8 mouse cellular contexts compared by ENCODE assay signal in the genomic region with DNA sequence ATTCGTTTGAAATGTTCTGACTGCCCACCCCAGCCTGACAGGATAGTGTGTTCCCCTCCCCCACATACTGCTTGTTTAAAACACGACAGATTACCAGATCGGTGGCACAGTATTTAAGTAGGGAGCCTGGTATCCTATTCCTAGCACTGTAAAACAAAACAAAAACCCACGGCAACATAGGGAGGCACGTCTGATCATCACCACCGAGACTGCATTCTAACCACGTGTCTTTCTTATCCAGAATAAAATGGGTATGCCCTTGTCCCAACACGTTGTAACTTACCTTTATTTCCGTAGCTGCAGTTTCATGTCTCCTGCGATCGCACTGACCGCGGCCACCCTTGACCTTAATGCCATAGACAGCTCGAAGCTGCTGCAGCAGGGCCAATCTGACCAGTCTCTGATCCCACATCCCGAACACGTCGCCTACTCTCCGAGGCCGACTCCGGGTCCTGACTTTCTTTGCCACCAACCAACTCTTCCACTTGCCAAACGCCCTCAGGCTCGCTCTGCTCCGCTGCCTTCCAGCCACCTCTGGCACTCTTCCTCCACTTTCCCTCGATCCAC. TPM values are rescaled to one million over a fixed set of nuclear protein-coding genes. Genes with fewer than 3 reads are reported as not detected.
DNase-seq lines count a peak whose midpoint lies in the region; ATAC-seq and TF ChIP-seq lines count a peak whose summit lies in the region.

No protein-coding gene starts in this region.

- H3K27ac ChIP-seq in heart, embryonic 13.5 days (replicated peaks) = peak overlapping the region; percentile 89
- peak overlapping the region; percentile 91 for H3K27ac ChIP-seq in embryonic facial prominence, embryonic 15.5 days (replicated peaks)
- peak overlapping the region; percentile 91 for H3K27ac ChIP-seq in kidney, embryonic 15.5 days
- no peak overlapping the region for H3K27ac ChIP-seq in midbrain, embryonic 15.5 days

- ATAC-seq in heart, embryonic 13.5 days (ENCODE audit: extremely low read depth, insufficient number of reproducible peaks, low FRiP score, low TSS enrichment) = no peak
- no peak for ATAC-seq in embryonic facial prominence, embryonic 15.5 days (ENCODE audit: insufficient number of reproducible peaks, low FRiP score, low TSS enrichment, low read depth)
- ATAC-seq in kidney, embryonic 15.5 days (replicated peaks; ENCODE audit: low FRiP score) = peak; percentile 52
- ATAC-seq in midbrain, embryonic 15.5 days (replicated peaks) = peak; percentile 6; the same call in 1 of the 2 replicates

- no peak for DNase-seq in heart, postnatal 10 days
- no peak for DNase-seq in right cerebral cortex, adult 2 months (ENCODE audit: low spot score in 2 of 2)
- DNase-seq in layer of hippocampus, postnatal 10 days (ENCODE audit: low spot score in 2 of 2) = no peak

- H3K27me3 ChIP-seq in heart, embryonic 13.5 days (replicated peaks) = no peaks in the 10 kb centered on the region
- H3K27me3 ChIP-seq in E14TG2a.4 (ENCODE audit: insufficient read depth, low read length) = no peaks in the 10 kb centered on the region
- no peaks in the 10 kb centered on the region for H3K27me3 ChIP-seq in embryonic facial prominence, embryonic 15.5 days
- H3K27me3 ChIP-seq in kidney, embryonic 15.5 days = no peaks in the 10 kb centered on the region
- no peaks in the 10 kb centered on the region for H3K27me3 ChIP-seq in midbrain, embryonic 15.5 days (replicated peaks)

- H3K36me3 ChIP-seq in heart, embryonic 13.5 days = peaks cover 23% of the 10 kb centered on the region
- H3K36me3 ChIP-seq in E14TG2a.4 (ENCODE audit: insufficient read depth, low read length) = peaks cover 42% of the 10 kb centered on the region
- peaks cover 14% of the 10 kb centered on the region; the same call in 1 of the 2 replicates for H3K36me3 ChIP-seq in embryonic facial prominence, embryonic 15.5 days
- H3K36me3 ChIP-seq in kidney, embryonic 15.5 days = peaks cover 22% of the 10 kb centered on the region
- H3K36me3 ChIP-seq in midbrain, embryonic 15.5 days (replicated peaks) = no peaks in the 10 kb centered on the region

- H3K4me3 ChIP-seq in heart, embryonic 13.5 days = peak overlapping the region; percentile 94
- H3K4me3 ChIP-seq in E14TG2a.4 (replicated peaks; ENCODE audit: low read length) = peak overlapping the region; percentile 95
- peak overlapping the region; percentile 97 for H3K4me3 ChIP-seq in embryonic facial prominence, embryonic 15.5 days (replicated peaks)
- peak overlapping the region; percentile 82 for H3K4me3 ChIP-seq in kidney, embryonic 15.5 days (replicated peaks)
- peak overlapping the region; percentile 56 for H3K4me3 ChIP-seq in midbrain, embryonic 15.5 days

- H3K9me3 ChIP-seq in heart, embryonic 13.5 days = no peaks in the 10 kb centered on the region
- H3K9me3 ChIP-seq in E14TG2a.4 (ENCODE audit: low read length) = no peaks in the 10 kb centered on the region
- H3K9me3 ChIP-seq in embryonic facial prominence, embryonic 15.5 days (replicated peaks) = no peaks in the 10 kb centered on the region
- H3K9me3 ChIP-seq in kidney, embryonic 15.5 days (replicated peaks) = no peaks in the 10 kb centered on the region
- no peaks in the 10 kb centered on the region for H3K9me3 ChIP-seq in midbrain, embryonic 15.5 days

- intact Hi-C loops in heart, postnatal 10 days (cut with DNase I) = no loop called here

- TF ChIP-seq CTCF in E14TG2a.4 (conservative IDR thresholded peaks at IDR 0.05; ENCODE audit: low read length) = no peak

- peaks cover 30% of the 10 kb centered on the region for H3K4me1 ChIP-seq in heart, embryonic 13.5 days
- H3K4me1 ChIP-seq in E14TG2a.4 (replicated peaks; ENCODE audit: low read depth, low read length) = peaks cover 30% of the 10 kb centered on the region
- H3K4me1 ChIP-seq in embryonic facial prominence, embryonic 15.5 days = peaks cover 28% of the 10 kb centered on the region
- H3K4me1 ChIP-seq in kidney, embryonic 15.5 days = peaks cover 27% of the 10 kb centered on the region
- H3K4me1 ChIP-seq in midbrain, embryonic 15.5 days = peaks cover 14% of the 10 kb centered on the region

- peak overlapping the region; percentile 90 for H3K9ac ChIP-seq in heart, embryonic 13.5 days
- H3K9ac ChIP-seq in embryonic facial prominence, embryonic 15.5 days = peak overlapping the region; percentile 58
- peak overlapping the region; percentile 72 for H3K9ac ChIP-seq in kidney, embryonic 15.5 days
- H3K9ac ChIP-seq in midbrain, embryonic 15.5 days = peak overlapping the region; percentile 34; the same call in 1 of the 2 replicates

- H3K4me2 ChIP-seq in heart, embryonic 13.5 days = peak overlapping the region; percentile 86
- peak overlapping the region; percentile 87 for H3K4me2 ChIP-seq in embryonic facial prominence, embryonic 15.5 days (replicated peaks)
- peak overlapping the region; percentile 79 for H3K4me2 ChIP-seq in kidney, embryonic 15.5 days
- peak overlapping the region; percentile 82 for H3K4me2 ChIP-seq in midbrain, embryonic 15.5 days

- 0% methylated on average over 24 of the region's 24 CpGs for WGBS in heart, embryonic 13.5 days
- under 1% methylated on average over 24 of the region's 24 CpGs for WGBS in embryonic facial prominence, embryonic 15.5 days
- WGBS in kidney, embryonic 15.5 days = under 1% methylated on average over 24 of the region's 24 CpGs
- under 1% methylated on average over 24 of the region's 24 CpGs for WGBS in midbrain, embryonic 15.5 days

RNA-seq across cellular contexts. Expression of a gene that starts 0.7 kb away (rescaled TPM):
- 21.5 and 22.4 TPM in 2 replicates for polyA plus RNA-seq in heart, embryonic 13.5 days (2015; fragmentation: Nextera tagmentation; extraction: Ambion mirVana)
- 10 to 100 TPM; 13.0 to 13.4 TPM for total RNA-seq in heart, postnatal 10 days (2021)
- polyA plus RNA-seq in embryonic facial prominence, embryonic 15.5 days (2015; fragmentation: Nextera tagmentation; extraction: Ambion mirVana) = 19.3 and 20.1 TPM in 2 replicates
- 29.0 and 29.9 TPM in 2 replicates for polyA plus RNA-seq in kidney, embryonic 15.5 days (2015; fragmentation: Nextera tagmentation; extraction: Ambion mirVana)
- polyA plus RNA-seq in midbrain, embryonic 15.5 days (2015; fragmentation: Nextera tagmentation; extraction: Ambion mirVana) = 6.5 and 6.7 TPM in 2 replicates
- 1 to 10 TPM; 6.6 to 6.7 TPM for total RNA-seq in layer of hippocampus, postnatal 10 days (2021)

RNA-seq across cellular contexts. Expression of a gene that starts 18.8 kb away (rescaled TPM):
- 0.91 and 1.0 TPM in 2 replicates for polyA plus RNA-seq in heart, embryonic 13.5 days (2015; fragmentation: Nextera tagmentation; extraction: Ambion mirVana)
- total RNA-seq in heart, postnatal 10 days (2021) = under 1 TPM in 1 of 2 experiments, not detected in 1; 0.22 TPM
- 3.2 and 4.1 TPM in 2 replicates for polyA plus RNA-seq in embryonic facial prominence, embryonic 15.5 days (2015; fragmentation: Nextera tagmentation; extraction: Ambion mirVana)
- polyA plus RNA-seq in kidney, embryonic 15.5 days (2015; fragmentation: Nextera tagmentation; extraction: Ambion mirVana) = 5.2 and 8.6 TPM in 2 replicates
- 236 and 249 TPM in 2 replicates for polyA plus RNA-seq in midbrain, embryonic 15.5 days (2015; fragmentation: Nextera tagmentation; extraction: Ambion mirVana)
- 100 to 1,000 TPM; 272 TPM for total RNA-seq in layer of hippocampus, postnatal 10 days (2021)

Comparison
In these comparisons a context has a peak if more than half of its experiments do, and no peak if none do; other contexts are left out.
1. ATAC-seq: peak in kidney, embryonic 15.5 days (single experiment) and midbrain, embryonic 15.5 days (single experiment); none in heart, embryonic 13.5 days (single experiment) and embryonic facial prominence, embryonic 15.5 days (single experiment).
2. H3K9ac ChIP-seq: peak in every context shown above with its lines; median percentile 90 in heart, embryonic 13.5 days; 72 in kidney, embryonic 15.5 days; 58 in embryonic facial prominence, embryonic 15.5 days; 34 in midbrain, embryonic 15.5 days.
3. RNA of a gene that starts 18.8 kb away (polyA plus RNA-seq): 236 to 249 TPM in midbrain, embryonic 15.5 days; 5.2 to 8.6 TPM in kidney, embryonic 15.5 days, 3.2 to 4.1 TPM in embryonic facial prominence, embryonic 15.5 days and 0.91 to 1.0 TPM in heart, embryonic 13.5 days; every median in the first group is over 10 times any median in the second.
4. Peak in every context shown above with its lines, with median percentiles within 50 percentile points of each other: H3K4me2 ChIP-seq and H3K4me3 ChIP-seq.